Mouse (Mus musculus) 416B (cell line): ENCODE data around the gene Gdpgp1.

Experiments used
- DNase-seq: peaks from one replicate; pipeline ENCODE4 v3.0.0; 2011; ENCODE audit warnings: low read depth

Gdpgp1 gene

DNA sequence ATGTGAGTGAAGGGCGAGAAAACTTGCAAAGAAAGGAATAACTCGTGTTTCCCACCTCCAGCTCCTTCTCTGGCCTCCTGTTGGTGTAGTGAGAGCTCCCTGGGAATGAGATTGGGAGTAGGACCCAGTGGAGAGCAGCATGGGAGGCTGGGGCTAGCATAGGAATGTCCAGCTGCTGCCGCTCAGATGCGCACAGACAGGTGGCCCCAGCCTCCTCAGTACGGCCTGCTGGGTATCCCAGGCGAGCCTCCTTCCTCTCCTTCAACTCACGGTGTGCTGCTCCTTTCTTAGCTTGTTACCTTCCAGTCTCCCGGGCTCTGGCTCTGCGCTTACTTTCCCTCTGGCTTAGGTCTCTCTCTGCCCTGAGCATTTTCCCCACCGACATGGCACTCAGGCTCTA lies 47.4 kb downstream of the Gdpgp1 start:
- no peak for DNase-seq

DNA sequence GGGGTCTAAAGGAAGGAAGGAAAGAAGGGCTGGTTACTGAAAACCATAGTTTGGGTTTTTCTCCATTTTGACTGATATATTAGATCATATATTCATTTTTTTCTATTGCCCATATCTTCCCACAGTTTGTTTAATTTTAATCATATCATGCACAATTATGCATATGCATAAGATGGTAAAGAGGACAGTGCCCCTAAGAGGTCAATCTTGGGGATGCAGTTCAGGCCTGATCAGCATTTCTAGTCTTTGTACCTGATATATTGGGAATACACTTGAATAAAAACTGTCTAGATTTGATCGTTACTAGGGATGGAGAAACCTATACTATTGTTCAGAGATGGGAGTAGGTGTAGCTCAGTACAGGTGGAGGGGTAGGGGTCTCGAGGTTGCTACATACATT lies 48.3 kb downstream of the Gdpgp1 start:
- DNase-seq = no peak

DNA sequence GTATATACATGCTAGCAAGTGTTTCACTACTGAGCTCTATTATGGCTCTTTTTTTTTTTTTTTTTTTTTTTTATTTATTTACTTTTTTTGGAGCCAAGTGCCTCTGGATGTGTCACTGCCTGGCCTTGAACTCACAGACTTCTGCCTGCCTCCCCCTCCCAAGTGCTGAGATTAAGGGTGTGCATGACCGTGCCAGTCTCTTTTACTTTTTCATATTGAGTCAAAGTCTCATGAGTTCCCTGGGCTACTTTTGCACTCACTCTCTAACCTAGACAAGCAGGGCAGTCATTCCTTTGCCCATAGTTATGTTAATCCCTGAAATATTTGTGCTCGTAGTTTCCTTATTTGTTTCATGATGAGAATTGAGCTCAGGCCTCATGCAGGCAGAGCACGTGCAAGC lies 49.0 kb downstream of the Gdpgp1 start:
- DNase-seq = no peak

DNA sequence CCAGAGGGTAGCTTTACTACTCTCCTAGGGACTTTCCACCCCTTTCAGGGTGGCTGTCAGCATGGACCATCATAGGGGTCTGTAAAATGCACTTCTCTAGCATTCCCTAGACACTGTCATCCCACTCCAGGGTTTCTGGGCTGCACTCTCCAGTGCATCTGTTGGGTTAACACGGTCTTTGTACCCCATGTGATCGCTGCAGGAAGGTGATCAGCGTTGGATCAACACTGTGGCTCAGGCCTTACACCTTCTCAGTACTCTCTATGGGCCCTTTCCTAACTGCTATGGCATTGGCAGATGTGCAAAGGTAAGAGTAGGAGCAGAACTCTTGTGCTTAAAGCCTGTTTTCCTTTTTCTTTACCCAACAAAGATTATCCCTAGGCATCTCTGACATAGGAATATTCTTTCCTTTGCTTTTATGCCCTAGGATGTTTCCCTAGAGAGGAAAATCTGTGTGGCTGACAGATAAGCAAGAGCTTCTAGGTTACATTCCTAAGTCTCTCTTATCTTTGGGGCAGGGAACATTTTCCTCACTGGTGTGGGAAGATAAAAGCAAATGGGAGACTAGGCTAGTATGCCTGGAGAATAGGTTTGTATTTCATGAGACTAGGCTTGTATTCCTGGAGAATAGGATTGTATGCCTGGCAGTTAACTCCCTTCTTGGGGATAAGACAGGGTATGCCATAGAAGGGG lies 50.7 kb downstream of the Gdpgp1 start:
- DNase-seq = no peak

DNA sequence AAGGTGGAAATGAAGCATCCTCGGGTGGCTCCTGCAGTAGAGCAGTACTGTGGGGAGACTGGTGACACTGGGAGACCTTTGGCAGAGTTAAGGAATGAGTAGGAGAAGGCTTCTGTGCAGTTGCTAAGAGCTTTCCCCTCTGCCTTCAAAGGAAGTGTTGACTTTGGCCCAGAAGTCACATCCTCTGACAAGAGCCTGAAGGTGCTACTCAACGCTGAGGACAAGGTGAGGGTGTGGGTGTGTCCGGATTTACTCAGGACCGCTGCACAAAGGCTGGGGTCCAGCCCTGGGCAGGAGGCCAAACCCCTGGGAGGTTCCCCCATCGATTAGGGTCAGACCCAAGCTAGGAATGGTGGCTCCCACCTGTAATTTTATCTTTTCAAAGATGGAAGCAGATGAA lies 51.7 kb downstream of the Gdpgp1 start:
- no peak for DNase-seq

DNA sequence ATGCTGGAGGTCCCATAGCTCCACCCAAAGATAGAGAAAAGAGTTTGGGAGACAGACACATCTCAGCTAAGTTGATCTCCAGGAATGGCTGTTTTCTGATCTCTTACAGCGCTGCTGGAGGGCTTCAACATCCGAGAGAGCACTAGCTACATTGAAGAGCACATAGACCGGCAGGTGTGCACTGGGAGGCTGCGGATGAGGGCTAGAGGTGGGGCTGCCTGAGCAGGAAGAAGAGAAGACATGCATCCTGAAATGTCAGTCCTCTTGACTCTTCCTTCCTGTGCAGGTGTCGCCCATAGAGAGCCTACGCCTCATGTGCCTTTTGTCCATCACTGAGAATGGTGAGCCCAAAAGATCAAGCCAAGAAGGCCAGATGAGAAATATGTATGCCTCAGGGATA lies 53.1 kb downstream of the Gdpgp1 start:
- DNase-seq = no peak

DNA sequence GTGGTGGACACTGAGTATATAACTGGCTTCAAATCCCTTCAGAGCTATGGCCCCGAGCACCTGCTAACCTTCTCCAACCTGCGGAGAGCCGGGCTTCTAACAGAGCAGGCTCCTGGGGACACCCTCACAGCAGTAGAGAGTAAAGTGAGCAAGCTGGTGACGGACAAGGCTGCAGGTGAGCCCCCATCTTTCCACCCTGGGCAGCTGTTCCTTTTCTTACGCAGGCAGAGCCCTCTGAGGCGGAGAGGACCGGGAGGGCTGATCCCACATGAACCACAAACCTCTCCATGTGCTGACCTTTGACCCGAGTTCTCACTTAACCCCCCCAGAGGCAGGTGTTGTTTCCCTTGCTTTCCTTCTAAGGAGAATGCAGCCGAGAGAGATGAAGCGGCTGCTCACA lies 55.1 kb downstream of the Gdpgp1 start:
- DNase-seq = no peak
